Mouse (Mus musculus) kidney, adult 2 months (tissue): ENCODE data around the gene Creb5. TPM values are rescaled to one million over a fixed set of nuclear protein-coding genes. Genes with fewer than 3 reads are reported as not detected.

Experiments used
- DNase-seq: peaks from one replicate; pipeline ENCODE4 v3.0.0; 2021
- H3K27ac ChIP-seq: fragments of 200-500 bp; 2 replicates; pipeline ENCODE4 v1.5.1; 2012; ENCODE audit warnings: low read depth, low read length, control low read depth, inconsistent platforms; ENCODE audit not compliant: insufficient read depth
- H3K27me3 ChIP-seq: fragments of 200-500 bp; replicated peaks from 2 replicates; pipeline ENCODE4 v1.6.1; 2012; ENCODE audit warnings: mild to moderate bottlenecking, moderate library complexity, low read length, inconsistent platforms; ENCODE audit not compliant: control insufficient read depth, insufficient read depth
- H3K36me3 ChIP-seq: fragments of 200-500 bp; 2 replicates; pipeline ENCODE4 v1.6.1; 2012; ENCODE audit warnings: mild to moderate bottlenecking, moderate library complexity, low read length, inconsistent platforms; ENCODE audit not compliant: control insufficient read depth, insufficient read depth
- H3K4me1 ChIP-seq: fragments of 200-500 bp; 2 replicates; pipeline ENCODE4 v1.6.1; 2011; ENCODE audit warnings: low read length; ENCODE audit not compliant: control insufficient read depth, insufficient read depth
- H3K4me3 ChIP-seq: fragments of 200-500 bp; 2 replicates; pipeline ENCODE4 v1.5.1; 2011; ENCODE audit warnings: mild to moderate bottlenecking, low read depth, low read length, control low read depth; ENCODE audit not compliant: insufficient read depth
- CTCF ChIP-seq: fragments of 200-500 bp; conservative IDR thresholded peaks from 2 replicates; pipeline ENCODE4 v1.5.1; 2011; ENCODE audit warnings: low read depth, mild to moderate bottlenecking, control low read depth, low read length, moderate library complexity, mixed read lengths; ENCODE audit not compliant: insufficient read depth, insufficient read length
- POLR2A ChIP-seq: fragments of 200-500 bp; IDR thresholded peaks from one replicate; pipeline ENCODE4 v1.6.1; 2011; ENCODE audit warnings: low read depth, low read length, control low read depth
- WGBS: fragments of 180-500 bp; shearing (Covaris S2); methylation state at CpG from one replicate; pipeline ENCODE4 v1.1.7; 2018; 5-methylcytosine and 5-hydroxymethylcytosine counted together
- polyA plus RNA-seq: library from polyadenylated mRNA; depleted of rRNA; stranded (reverse); fragments of >200 nt; gene quantifications from 2 replicates; pipeline ENCODE4 v1.2.3, GENCODE M21; 2012

The Creb5 gene
- polyA plus RNA-seq, 1 experiment = 0.67 TPM

DNA sequence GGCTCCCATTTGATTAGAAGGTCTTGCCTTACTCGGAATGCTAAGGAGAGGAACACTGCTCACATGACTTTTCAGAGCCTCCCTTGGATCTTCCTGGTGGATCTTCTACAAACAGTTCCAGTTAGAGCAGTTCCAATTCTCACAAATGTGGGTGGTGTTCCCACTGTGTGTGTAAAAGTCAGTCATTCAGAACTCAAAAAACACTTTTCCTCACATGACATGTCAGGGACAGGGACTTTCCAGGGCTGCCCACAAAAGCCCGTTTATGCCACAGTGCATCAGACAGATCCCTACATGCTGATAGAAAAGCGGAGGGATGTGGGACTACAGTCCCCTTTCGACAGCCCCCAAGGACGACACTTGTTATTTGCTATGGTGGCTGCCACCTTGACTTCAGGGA lies 339.0 kb downstream of the Creb5 start:
- Histone ChIP-seq H3K27me3 (no peaks in the 10 kb centered on the region; the same call in 1 of the 2 replicates), H3K4me3 (no peak overlapping the region), H3K4me1 (no peaks in the 10 kb centered on the region), H3K36me3 (no peaks in the 10 kb centered on the region), H3K27ac (no peak overlapping the region)
- no peak for TF ChIP-seq POLR2A
- no peak for TF ChIP-seq CTCF
- no peak for DNase-seq
- WGBS = 82% methylated on average over 5 of the region's 5 CpGs

GRCm38 (mm10) chr6:53628714-53629113 lies 341.6 kb downstream of the Creb5 start:
- TF ChIP-seq CTCF (no peak), POLR2A (no peak)
- Histone ChIP-seq H3K4me1 (no peaks in the 10 kb centered on the region), H3K27me3 (no peaks in the 10 kb centered on the region; the same call in 1 of the 2 replicates), H3K27ac (no peak overlapping the region), H3K36me3 (no peaks in the 10 kb centered on the region), H3K4me3 (no peak overlapping the region)
- peak; percentile 10 for DNase-seq

- Histone ChIP-seq H3K27ac (no peak overlapping the region), H3K36me3 (no peaks in the 10 kb centered on the region), H3K27me3 (no peaks in the 10 kb centered on the region), H3K4me1 (no peaks in the 10 kb centered on the region), H3K4me3 (no peak overlapping the region)
- TF ChIP-seq CTCF (no peak), POLR2A (no peak)
- 91% methylated on average over 7 of the region's 7 CpGs for WGBS
- no peak for DNase-seq
These were observed 348.4 kb downstream of the Creb5 start for GRCm38 (mm10) chr6:53635453-53635852.

DNA sequence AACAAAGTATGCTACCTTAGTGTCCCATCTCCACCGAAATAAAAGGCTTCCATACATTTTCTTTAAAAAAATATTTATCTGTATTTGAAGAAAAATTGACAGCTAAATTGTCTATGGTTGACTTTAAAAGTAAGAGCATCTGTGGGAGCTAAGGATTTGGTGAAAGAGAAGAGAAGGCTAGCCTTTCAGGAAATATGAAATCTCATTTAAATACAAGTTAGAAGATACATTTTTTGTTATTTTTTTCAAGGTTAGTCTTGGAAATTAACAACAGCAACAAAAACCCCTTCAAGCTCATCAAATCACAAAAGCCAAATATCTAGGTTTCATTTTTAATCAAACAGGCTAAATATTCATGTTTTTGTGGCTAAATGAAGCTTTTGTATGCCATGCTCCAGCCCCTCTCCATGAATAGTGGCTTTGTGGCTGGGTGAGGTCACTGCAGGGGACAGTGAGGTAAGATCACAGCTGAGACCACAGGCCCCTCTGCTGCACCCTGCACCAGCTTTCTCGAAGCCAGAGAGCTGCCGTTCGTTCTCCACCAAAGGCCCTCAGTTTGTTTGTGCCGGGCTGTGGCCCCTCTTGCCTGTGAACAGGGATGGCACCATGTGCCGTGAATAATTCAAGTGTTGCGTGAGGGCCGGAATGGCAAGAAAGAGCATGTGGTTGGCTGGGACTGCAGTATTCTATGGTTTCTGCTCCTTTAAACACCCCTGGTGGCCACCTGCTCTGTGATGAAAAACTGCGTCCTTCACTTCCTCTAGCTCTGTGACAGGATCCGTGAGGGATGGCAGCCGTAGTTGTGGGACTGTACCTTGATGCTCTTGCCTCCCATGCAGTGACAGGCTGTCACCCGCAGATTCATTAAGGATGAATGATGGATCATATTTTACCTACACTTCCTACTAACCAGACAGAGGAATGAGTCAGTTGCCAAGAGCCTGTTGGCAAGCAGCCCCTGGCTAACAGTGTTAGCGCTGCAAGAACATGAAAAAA lies 350.6 kb downstream of the Creb5 start:
- Histone ChIP-seq H3K27ac (no peak overlapping the region), H3K36me3 (no peaks in the 10 kb centered on the region), H3K4me3 (no peak overlapping the region), H3K27me3 (no peaks in the 10 kb centered on the region), H3K4me1 (no peaks in the 10 kb centered on the region)
- 79% methylated on average over 13 of the region's 13 CpGs for WGBS
- TF ChIP-seq CTCF = no peak
- no peak for TF ChIP-seq POLR2A
- DNase-seq = no peak

- TF ChIP-seq CTCF (no peak), POLR2A (no peak)
- Histone ChIP-seq H3K27me3 (no peaks in the 10 kb centered on the region), H3K4me1 (no peaks in the 10 kb centered on the region), H3K27ac (no peak overlapping the region), H3K36me3 (no peaks in the 10 kb centered on the region), H3K4me3 (no peak overlapping the region)
- no peak for DNase-seq
- WGBS = 82% methylated on average over 30 of the region's 30 CpGs
These were observed 354.8 kb downstream of the Creb5 start for GRCm38 (mm10) chr6:53641633-53642605.

DNA sequence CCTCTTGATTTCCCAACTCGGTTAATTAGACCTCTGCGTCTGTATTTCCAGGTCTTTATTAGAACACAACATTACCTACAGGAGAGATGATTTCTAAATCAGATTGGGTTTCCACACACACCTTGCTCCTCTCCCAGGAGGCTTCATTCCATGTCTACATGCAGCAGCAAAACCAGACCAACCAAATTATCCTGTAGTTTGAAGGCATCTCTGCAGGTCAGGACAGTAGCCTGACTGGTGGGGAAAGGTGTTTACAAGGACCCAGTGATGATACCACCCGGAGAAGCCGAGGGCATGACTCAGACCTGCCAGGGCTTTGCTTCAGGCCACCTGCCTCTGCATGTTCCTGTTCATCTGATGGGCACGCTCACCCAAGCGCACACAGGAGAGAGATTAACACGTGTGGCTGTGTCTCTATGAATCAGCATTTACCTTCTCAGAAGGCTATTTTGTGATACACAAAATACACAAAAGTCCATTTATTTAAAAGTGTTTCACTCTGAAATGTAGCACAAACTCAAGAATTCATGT lies 355.8 kb downstream of the Creb5 start:
- Histone ChIP-seq H3K27me3 (no peaks in the 10 kb centered on the region), H3K4me3 (no peak overlapping the region), H3K4me1 (no peaks in the 10 kb centered on the region), H3K36me3 (no peaks in the 10 kb centered on the region), H3K27ac (no peak overlapping the region)
- TF ChIP-seq POLR2A = no peak
- TF ChIP-seq CTCF = no peak
- no peak for DNase-seq
- WGBS = 77% methylated on average over 7 of the region's 7 CpGs

DNA sequence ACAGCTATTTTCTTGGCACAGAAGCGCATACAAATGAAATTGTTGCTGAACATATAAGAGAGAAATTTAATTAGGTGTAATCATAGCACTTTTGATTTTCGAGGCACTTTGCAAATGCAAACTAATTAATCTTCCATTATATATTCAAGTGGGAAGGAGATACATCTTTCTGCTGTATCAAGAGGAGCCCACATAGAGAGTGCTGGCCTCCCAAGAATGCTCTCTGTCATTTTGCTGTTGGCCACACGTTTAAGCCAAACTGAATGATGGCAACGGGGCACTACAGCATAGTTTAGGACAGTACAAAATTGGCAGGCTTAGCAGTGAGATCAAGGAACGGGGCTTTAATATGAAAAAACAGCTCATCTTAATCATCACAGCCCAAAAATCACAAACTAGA lies 356.4 kb downstream of the Creb5 start:
- H3K27ac ChIP-seq = no peak overlapping the region
- H3K4me3 ChIP-seq = no peak overlapping the region
- no peaks in the 10 kb centered on the region for H3K27me3 ChIP-seq
- 79% methylated on average over 5 of the region's 5 CpGs for WGBS
- no peak for DNase-seq
- TF ChIP-seq POLR2A = no peak
- TF ChIP-seq CTCF = no peak
- H3K4me1 ChIP-seq = no peaks in the 10 kb centered on the region
- no peaks in the 10 kb centered on the region for H3K36me3 ChIP-seq
